Mouse (Mus musculus): ENCODE measurements around the gene Opa1. TPM values are rescaled to one million over a fixed set of nuclear protein-coding genes. Genes with fewer than 3 reads are reported as not detected.

Gene Opa1
- polyA plus RNA-seq, 1 experiment from 2014 or later: 51.1 TPM

GRCm38 (mm10) chr16:29680548-29681175 is 101.5 kb downstream of the Opa1 start:
- no peak overlapping the region for H3K4me3 ChIP-seq (ENCODE audit: low read depth, low read length)
- no peaks in the 10 kb centered on the region for H3K9me3 ChIP-seq (replicated peaks; ENCODE audit: control insufficient read depth, low read length, poor library complexity, severe bottlenecking)
- H3K36me3 ChIP-seq (ENCODE audit: control insufficient read depth, insufficient read depth, low read length): no peaks in the 10 kb centered on the region
- no peak for ATAC-seq
- WGBS: 65% methylated on average over 18 of the region's 18 CpGs
- no peak overlapping the region for H3K27ac ChIP-seq (ENCODE audit: low read length)
- H3K27me3 ChIP-seq (ENCODE audit: control insufficient read depth, insufficient read depth, low read depth, low read length): peaks cover 21% of the 10 kb centered on the region
- no peak overlapping the region for H3K4me2 ChIP-seq (ENCODE audit: low read length)
- no peak overlapping the region for H3K9ac ChIP-seq (ENCODE audit: low read depth, low read length)
- peaks cover 14% of the 10 kb centered on the region for H3K4me1 ChIP-seq (ENCODE audit: control insufficient read depth, insufficient read depth, low read length)

GRCm38 (mm10) chr16:29682555-29683431 is 103.7 kb downstream of the Opa1 start:
- no peaks in the 10 kb centered on the region for H3K9me3 ChIP-seq (replicated peaks; ENCODE audit: control insufficient read depth, low read length, poor library complexity, severe bottlenecking)
- peak overlapping the region; percentile 5; the same call in 1 of the 2 replicates for H3K4me3 ChIP-seq (ENCODE audit: low read depth, low read length)
- H3K4me2 ChIP-seq (ENCODE audit: low read length): peak overlapping the region; percentile 44
- peak overlapping the region; percentile 27; the same call in 1 of the 2 replicates for H3K9ac ChIP-seq (ENCODE audit: low read depth, low read length)
- peak; percentile 77 for ATAC-seq
- H3K36me3 ChIP-seq (ENCODE audit: control insufficient read depth, insufficient read depth, low read length): no peaks in the 10 kb centered on the region
- no peak overlapping the region for H3K27ac ChIP-seq (ENCODE audit: low read length)
- H3K4me1 ChIP-seq (ENCODE audit: control insufficient read depth, insufficient read depth, low read length): peaks cover 14% of the 10 kb centered on the region
- H3K27me3 ChIP-seq (ENCODE audit: control insufficient read depth, insufficient read depth, low read depth, low read length): peaks cover 21% of the 10 kb centered on the region
- 11% methylated on average over 17 of the region's 17 CpGs for WGBS

DNA sequence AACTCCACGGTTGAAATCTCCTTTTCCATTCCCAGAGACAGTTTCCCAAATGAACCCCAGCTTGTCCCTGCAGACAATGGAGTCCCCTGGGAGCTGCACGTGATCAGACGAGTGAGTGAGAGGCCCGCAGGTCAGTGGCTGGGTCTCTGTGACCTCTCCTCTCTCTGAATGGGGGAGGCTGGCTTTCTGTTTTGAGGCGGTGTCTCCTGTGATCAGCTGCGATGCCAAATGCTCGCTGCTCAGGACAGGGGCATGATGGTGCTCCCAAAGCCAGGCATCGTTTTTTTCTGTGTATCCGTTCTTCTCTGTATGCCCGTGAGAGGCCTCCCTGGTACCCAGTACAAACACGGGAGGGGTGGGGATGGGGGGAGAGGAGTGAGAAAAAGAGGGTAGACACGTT is 104.4 kb downstream of the Opa1 start:
- no peaks in the 10 kb centered on the region for H3K36me3 ChIP-seq (ENCODE audit: control insufficient read depth, insufficient read depth, low read length)
- ATAC-seq: peak; percentile 59; the same call in 1 of the 2 replicates
- peak overlapping the region; percentile 44 for H3K4me2 ChIP-seq (ENCODE audit: low read length)
- H3K4me1 ChIP-seq (ENCODE audit: control insufficient read depth, insufficient read depth, low read length): peaks cover 17% of the 10 kb centered on the region
- H3K27ac ChIP-seq (ENCODE audit: low read length): no peak overlapping the region
- no peak overlapping the region for H3K4me3 ChIP-seq (ENCODE audit: low read depth, low read length)
- no peaks in the 10 kb centered on the region for H3K9me3 ChIP-seq (replicated peaks; ENCODE audit: control insufficient read depth, low read length, poor library complexity, severe bottlenecking)
- H3K27me3 ChIP-seq (ENCODE audit: control insufficient read depth, insufficient read depth, low read depth, low read length): peaks cover 21% of the 10 kb centered on the region
- H3K9ac ChIP-seq (ENCODE audit: low read depth, low read length): peak overlapping the region; percentile 46; the same call in 1 of the 2 replicates
- 3% methylated on average over 12 of the region's 12 CpGs for WGBS

GRCm38 (mm10) chr16:29684111-29684510 is 105.0 kb downstream of the Opa1 start:
- H3K9me3 ChIP-seq (replicated peaks; ENCODE audit: control insufficient read depth, low read length, poor library complexity, severe bottlenecking): no peaks in the 10 kb centered on the region
- no peak overlapping the region for H3K9ac ChIP-seq (ENCODE audit: low read depth, low read length)
- no peaks in the 10 kb centered on the region for H3K36me3 ChIP-seq (ENCODE audit: control insufficient read depth, insufficient read depth, low read length)
- H3K4me3 ChIP-seq (ENCODE audit: low read depth, low read length): no peak overlapping the region
- no peak overlapping the region for H3K27ac ChIP-seq (ENCODE audit: low read length)
- H3K4me1 ChIP-seq (ENCODE audit: control insufficient read depth, insufficient read depth, low read length): peaks cover 17% of the 10 kb centered on the region
- peaks cover 21% of the 10 kb centered on the region for H3K27me3 ChIP-seq (ENCODE audit: control insufficient read depth, insufficient read depth, low read depth, low read length)
- ATAC-seq: no peak
- WGBS: 45% methylated on average over 2 of the region's 2 CpGs
- H3K4me2 ChIP-seq (ENCODE audit: low read length): no peak overlapping the region

GRCm38 (mm10) chr16:29684641-29685040 is 105.5 kb downstream of the Opa1 start:
- no peak for ATAC-seq
- H3K36me3 ChIP-seq (ENCODE audit: control insufficient read depth, insufficient read depth, low read length): no peaks in the 10 kb centered on the region
- no peak overlapping the region for H3K9ac ChIP-seq (ENCODE audit: low read depth, low read length)
- H3K27ac ChIP-seq (ENCODE audit: low read length): no peak overlapping the region
- peaks cover 23% of the 10 kb centered on the region for H3K27me3 ChIP-seq (ENCODE audit: control insufficient read depth, insufficient read depth, low read depth, low read length)
- 87% methylated on average over 2 of the region's 2 CpGs for WGBS
- no peak overlapping the region for H3K4me2 ChIP-seq (ENCODE audit: low read length)
- H3K4me1 ChIP-seq (ENCODE audit: control insufficient read depth, insufficient read depth, low read length): peaks cover 17% of the 10 kb centered on the region
- H3K4me3 ChIP-seq (ENCODE audit: low read depth, low read length): no peak overlapping the region
- H3K9me3 ChIP-seq (replicated peaks; ENCODE audit: control insufficient read depth, low read length, poor library complexity, severe bottlenecking): no peaks in the 10 kb centered on the region

- no peak overlapping the region for H3K27ac ChIP-seq (ENCODE audit: low read length)
- H3K9ac ChIP-seq (ENCODE audit: low read depth, low read length): no peak overlapping the region
- 69% methylated on average over 6 of the region's 6 CpGs for WGBS
- H3K4me1 ChIP-seq (ENCODE audit: control insufficient read depth, insufficient read depth, low read length): peaks cover 17% of the 10 kb centered on the region
- peaks cover 10% of the 10 kb centered on the region for H3K27me3 ChIP-seq (ENCODE audit: control insufficient read depth, insufficient read depth, low read depth, low read length)
- no peak overlapping the region for H3K4me3 ChIP-seq (ENCODE audit: low read depth, low read length)
- no peaks in the 10 kb centered on the region for H3K36me3 ChIP-seq (ENCODE audit: control insufficient read depth, insufficient read depth, low read length)
- H3K4me2 ChIP-seq (ENCODE audit: low read length): no peak overlapping the region
- no peak for ATAC-seq
- H3K9me3 ChIP-seq (replicated peaks; ENCODE audit: control insufficient read depth, low read length, poor library complexity, severe bottlenecking): no peaks in the 10 kb centered on the region
These were observed 107.0 kb downstream of the Opa1 start for GRCm38 (mm10) chr16:29686141-29686540.

GRCm38 (mm10) chr16:29687987-29688885 is 109.1 kb downstream of the Opa1 start:
- H3K4me2 ChIP-seq (ENCODE audit: low read length): no peak overlapping the region
- H3K4me3 ChIP-seq (ENCODE audit: low read depth, low read length): no peak overlapping the region
- H3K36me3 ChIP-seq (ENCODE audit: control insufficient read depth, insufficient read depth, low read length): no peaks in the 10 kb centered on the region
- peaks cover 7% of the 10 kb centered on the region; the same call in 1 of the 2 replicates for H3K27me3 ChIP-seq (ENCODE audit: control insufficient read depth, insufficient read depth, low read depth, low read length)
- peak; percentile 34; the same call in 1 of the 2 replicates for ATAC-seq
- H3K9me3 ChIP-seq (replicated peaks; ENCODE audit: control insufficient read depth, low read length, poor library complexity, severe bottlenecking): no peaks in the 10 kb centered on the region
- peaks cover 11% of the 10 kb centered on the region for H3K4me1 ChIP-seq (ENCODE audit: control insufficient read depth, insufficient read depth, low read length)
- no peak overlapping the region for H3K9ac ChIP-seq (ENCODE audit: low read depth, low read length)
- H3K27ac ChIP-seq (ENCODE audit: low read length): no peak overlapping the region
- WGBS: 45% methylated on average over 17 of the region's 17 CpGs

DNA sequence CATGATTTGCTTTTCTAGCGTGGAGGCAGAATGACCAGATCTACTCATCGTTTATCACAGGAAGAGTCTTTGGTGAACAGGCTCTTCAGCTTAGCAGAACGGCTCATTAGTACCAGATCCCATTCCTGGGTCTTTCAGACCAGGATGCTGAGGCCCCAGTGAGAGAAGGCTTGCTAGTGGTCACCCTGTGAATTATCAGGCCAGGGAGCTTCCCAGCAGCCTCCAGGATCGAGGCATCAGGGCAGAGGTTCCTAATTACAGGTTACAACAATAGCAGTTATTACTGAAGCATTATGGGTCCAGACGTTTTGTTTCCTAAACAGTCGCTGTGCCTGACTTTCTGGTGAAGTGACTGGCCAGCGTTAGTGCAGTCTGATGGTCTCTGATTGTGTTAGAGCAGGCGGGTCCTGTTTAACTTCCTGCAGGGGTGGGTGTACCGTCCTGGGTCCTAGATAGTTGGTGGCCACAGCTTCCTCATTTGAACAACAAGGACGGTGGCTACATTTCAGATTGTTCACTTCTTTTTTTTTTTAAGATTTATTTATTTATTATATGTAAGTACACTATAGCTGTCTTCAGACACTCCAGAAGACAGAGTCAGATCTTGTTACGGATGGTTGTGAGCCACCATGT is 110.2 kb downstream of the Opa1 start:
- Histone ChIP-seq H3K36me3 (ENCODE audit: control insufficient read depth, insufficient read depth, low read length) (no peaks in the 10 kb centered on the region), H3K4me1 (ENCODE audit: control insufficient read depth, insufficient read depth, low read length) (peaks cover 13% of the 10 kb centered on the region), H3K9me3 (replicated peaks; ENCODE audit: control insufficient read depth, low read length, poor library complexity, severe bottlenecking) (no peaks in the 10 kb centered on the region), H3K4me2 (ENCODE audit: low read length) (no peak overlapping the region), H3K27ac (ENCODE audit: low read length) (no peak overlapping the region), H3K27me3 (ENCODE audit: control insufficient read depth, insufficient read depth, low read depth, low read length) (peaks cover 7% of the 10 kb centered on the region; the same call in 1 of the 2 replicates), H3K9ac (ENCODE audit: low read depth, low read length) (no peak overlapping the region), H3K4me3 (ENCODE audit: low read depth, low read length) (no peak overlapping the region)
- no peak for ATAC-seq
- 67% methylated on average over 11 of the region's 11 CpGs for WGBS

Measured in midbrain, embryonic 16.5 days (tissue).